Mouse (Mus musculus) megakaryocyte-erythroid progenitor cell, adult 5-6 weeks (primary cell): ENCODE results near the gene Klhdc8a. TPM values are rescaled to one million over a fixed set of nuclear protein-coding genes. Genes with fewer than 3 reads are reported as not detected.

Experiments used
- total RNA-seq, 2 experiments: library from RNA; stranded (forward) in 1 of 2; stranded (reverse) in 1 of 2; fragments of 200-1000, 215-1000 nt in 1 of 2; fragments of >200 nt in 1 of 2; fragmentation: Nextera tagmentation in 1 of 2; gene quantifications; 2 replicates each; pipeline ENCODE4 v1.2.3; 2014 to 2017

Gene Klhdc8a
- total RNA-seq, 2 experiments from 2014 or later = not detected

Other genes starting within 250 kb of the Klhdc8a start
- 0.40 TPM in 1 of 2 replicates, not detected in the other for gene Mfsd4a, start 230.6 kb upstream of the Klhdc8a start, total RNA-seq (2014; fragmentation: Nextera tagmentation)
- gene Mfsd4a, start 230.6 kb upstream of the Klhdc8a start, total RNA-seq (2017) = 0.75 and 3.8 TPM in 2 replicates
- gene Cdk18, start 158.9 kb upstream of the Klhdc8a start, total RNA-seq (2014; fragmentation: Nextera tagmentation) = 0.42 TPM in 1 of 2 replicates, not detected in the other
- gene Cdk18, start 158.9 kb upstream of the Klhdc8a start, total RNA-seq (2017) = 0.46 TPM in 1 of 2 replicates, not detected in the other
- not detected in 2 replicates for gene Lemd1, start 107.2 kb upstream of the Klhdc8a start, total RNA-seq (2014; fragmentation: Nextera tagmentation)
- gene Lemd1, start 107.2 kb upstream of the Klhdc8a start, total RNA-seq (2017) = not detected in 2 replicates
- not detected in 2 replicates for gene AC124108.1, start 107.2 kb upstream of the Klhdc8a start, total RNA-seq (2014; fragmentation: Nextera tagmentation)
- not detected in 2 replicates for gene AC124108.1, start 107.2 kb upstream of the Klhdc8a start, total RNA-seq (2017)
- gene Gm10188, start 68.9 kb upstream of the Klhdc8a start, total RNA-seq (2014; fragmentation: Nextera tagmentation) = not detected in 2 replicates
- not detected in 2 replicates for gene Gm10188, start 68.9 kb upstream of the Klhdc8a start, total RNA-seq (2017)
- gene Nuak2, start 17.5 kb downstream of the Klhdc8a start, total RNA-seq (2014; fragmentation: Nextera tagmentation) = 3.7 and 4.9 TPM in 2 replicates
- 0.70 and 4.4 TPM in 2 replicates for gene Nuak2, start 17.5 kb downstream of the Klhdc8a start, total RNA-seq (2017)
- 7.3 and 12.5 TPM in 2 replicates for gene Tmcc2, start 92.7 kb downstream of the Klhdc8a start, total RNA-seq (2014; fragmentation: Nextera tagmentation)
- gene Tmcc2, start 92.7 kb downstream of the Klhdc8a start, total RNA-seq (2017) = 3.2 and 4.8 TPM in 2 replicates
- gene Dstyk, start 118.9 kb downstream of the Klhdc8a start, total RNA-seq (2014; fragmentation: Nextera tagmentation) = 3.8 and 12.1 TPM in 2 replicates
- gene Dstyk, start 118.9 kb downstream of the Klhdc8a start, total RNA-seq (2017) = 5.1 and 13.9 TPM in 2 replicates
- 48.7 and 52.0 TPM in 2 replicates for gene Rbbp5, start 178.7 kb downstream of the Klhdc8a start, total RNA-seq (2014; fragmentation: Nextera tagmentation)
- gene Rbbp5, start 178.7 kb downstream of the Klhdc8a start, total RNA-seq (2017) = 81.3 and 83.9 TPM in 2 replicates
- gene Tmem81, start 207.6 kb downstream of the Klhdc8a start, total RNA-seq (2014; fragmentation: Nextera tagmentation) = 8.0 and 11.4 TPM in 2 replicates
- 2.3 and 7.4 TPM in 2 replicates for gene Tmem81, start 207.6 kb downstream of the Klhdc8a start, total RNA-seq (2017)
- not detected in 2 replicates for gene Cntn2, start 244.6 kb downstream of the Klhdc8a start, total RNA-seq (2014; fragmentation: Nextera tagmentation)
- gene Cntn2, start 244.6 kb downstream of the Klhdc8a start, total RNA-seq (2017) = not detected in 2 replicates